Mouse (Mus musculus) left cerebral cortex, adult 2 months (tissue): ENCODE results near the gene Foxn3. TPM values are rescaled to one million over a fixed set of nuclear protein-coding genes. Genes with fewer than 3 reads are reported as not detected.
A peak's percentile ranks its signal among the peaks of the same experiment; 100 is the strongest.

ENCODE experiments used
- DNase-seq, 2 experiments: peaks; one replicate each; pipeline ENCODE4 v3.0.0; 2021 to 2022; ENCODE audit warnings: low spot score in 2 of 2, mixed read lengths in 1 of 2; ENCODE audit errors: extremely low spot score in 1 of 2
- H3K27ac ChIP-seq: fragments of 200-600 bp; 2 replicates; pipeline ENCODE4 v1.8.1; 2022
- H3K4me3 ChIP-seq: fragments of 200-600 bp; 2 replicates; pipeline ENCODE4 v1.8.1; 2022
- CTCF ChIP-seq: fragments of 200-600 bp; IDR thresholded peaks from 2 replicates; pipeline ENCODE4 v1.8.1; 2022; ENCODE audit warnings: antibody characterized with exemption, mild to moderate bottlenecking, moderate library complexity
- intact Hi-C: fragments of 180-260 bp; cut with DNase I; formaldehyde crosslinking; loops from one replicate; pipeline ENCODE4 v1.15.1; 2025
- total RNA-seq, 2 experiments: library from RNA; stranded (reverse); gene quantifications; 2 replicates each; pipeline ENCODE4 v1.2.3; 2021

The Foxn3 gene
- total RNA-seq, 2 experiments from 2014 or later: 52.4 to 57.4 TPM

GRCm38 (mm10) chr12:99587338-99587737 lies 24.0 kb upstream of the Foxn3 start:
- intact Hi-C loops: no loop called here
- no peak overlapping the region for H3K27ac ChIP-seq
- no peak for TF ChIP-seq CTCF
- no peak overlapping the region for H3K4me3 ChIP-seq
- no peak for DNase-seq

DNA sequence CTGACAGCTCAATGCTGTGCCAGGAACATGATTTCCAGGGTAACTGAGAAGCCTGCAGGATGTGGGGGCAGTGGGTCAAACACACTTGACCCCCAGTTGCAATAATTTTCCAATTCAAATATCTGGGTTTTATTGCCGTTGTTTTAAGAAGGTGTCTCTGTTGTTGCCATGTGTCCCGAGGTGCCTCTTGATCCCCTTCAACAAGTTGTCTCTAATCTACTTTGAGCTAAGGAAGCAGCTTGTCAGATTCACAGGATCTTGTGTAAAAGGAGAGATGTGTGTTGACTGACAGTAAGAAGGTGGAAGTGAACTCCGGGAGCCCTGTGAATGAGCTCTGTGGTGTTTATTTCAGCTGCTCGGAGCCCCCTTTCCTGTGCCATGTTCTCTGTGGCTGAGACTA lies 16.6 kb upstream of the Foxn3 start:
- intact Hi-C loops: no loop called here
- TF ChIP-seq CTCF: no peak
- Histone ChIP-seq H3K27ac (no peak overlapping the region), H3K4me3 (no peak overlapping the region)
- no peak for DNase-seq

GRCm38 (mm10) chr12:99576682-99577081 lies 13.3 kb upstream of the Foxn3 start:
- intact Hi-C loops: no loop called here
- H3K27ac ChIP-seq: no peak overlapping the region
- no peak for TF ChIP-seq CTCF
- no peak overlapping the region for H3K4me3 ChIP-seq
- DNase-seq: no peak

- Histone ChIP-seq H3K27ac (no peak overlapping the region), H3K4me3 (no peak overlapping the region)
- TF ChIP-seq CTCF: no peak
- no peak for DNase-seq
- intact Hi-C loops: no loop called here
Measured at GRCm38 (mm10) chr12:99574299-99574698, 10.9 kb upstream of the Foxn3 start.

DNA sequence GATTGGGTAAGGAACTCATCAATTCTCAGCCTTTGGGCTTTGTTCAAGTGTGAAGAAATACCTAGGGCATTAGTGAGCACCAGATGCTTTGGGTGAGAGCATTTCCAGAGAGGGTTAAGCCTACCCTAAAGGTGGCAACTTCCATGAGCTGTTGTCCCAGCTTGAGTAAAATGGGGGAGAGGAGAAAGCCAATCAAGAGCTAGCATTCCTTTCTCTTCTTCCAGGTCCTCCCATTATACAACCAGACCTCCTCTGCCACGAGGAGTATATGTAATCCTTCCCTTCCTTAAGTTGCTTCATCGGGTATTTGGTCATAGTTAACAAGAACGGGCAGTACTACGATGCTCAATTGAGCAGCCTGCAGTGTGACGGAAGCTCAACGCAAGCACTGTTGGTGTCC lies 9.7 kb upstream of the Foxn3 start:
- no peak for TF ChIP-seq CTCF
- DNase-seq: no peak
- no peak overlapping the region for H3K4me3 ChIP-seq
- intact Hi-C loops: no loop called here
- H3K27ac ChIP-seq: no peak overlapping the region

GRCm38 (mm10) chr12:99571999-99572398 lies 8.6 kb upstream of the Foxn3 start:
- no peak for TF ChIP-seq CTCF
- H3K27ac ChIP-seq: no peak overlapping the region
- intact Hi-C loops: no loop called here
- no peak for DNase-seq
- H3K4me3 ChIP-seq: no peak overlapping the region

DNA sequence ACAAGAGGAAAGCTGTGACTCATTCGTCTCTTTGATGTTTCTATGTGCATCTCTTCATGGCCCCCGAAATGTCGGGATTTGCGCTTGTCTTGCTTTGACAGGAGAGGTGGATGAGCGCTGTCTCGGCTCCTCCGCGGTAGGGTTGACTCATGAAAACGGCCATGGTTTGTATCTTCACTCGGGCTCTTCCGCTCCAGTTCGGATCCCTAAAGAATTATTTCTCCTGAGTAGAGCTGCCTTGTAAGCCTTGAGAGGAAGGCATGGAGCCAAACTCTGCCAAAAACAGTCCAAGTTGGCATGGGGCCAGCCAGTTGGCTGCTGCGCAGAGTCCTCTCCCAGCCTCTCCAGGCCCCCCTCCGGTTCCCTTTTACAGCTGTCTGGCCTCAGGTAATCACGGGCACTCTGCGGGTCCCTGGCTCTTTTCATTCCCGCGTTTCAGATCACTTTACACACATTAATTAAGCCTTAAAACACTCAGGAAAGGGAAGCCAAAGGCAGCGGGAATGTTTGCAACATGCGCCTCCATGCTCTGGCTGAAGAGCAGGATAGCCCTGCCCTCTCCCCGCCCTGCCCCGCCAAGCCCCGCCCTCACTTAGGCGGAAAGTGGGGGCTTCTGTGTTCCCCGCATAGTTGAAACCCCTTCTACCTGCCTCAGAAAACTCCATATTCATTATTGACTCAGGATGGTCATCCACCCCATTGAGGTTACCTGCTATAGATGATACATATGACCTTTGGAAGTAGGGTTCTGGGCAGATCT lies 7.0 kb upstream of the Foxn3 start:
- no peak for TF ChIP-seq CTCF
- Histone ChIP-seq H3K27ac (no peak overlapping the region), H3K4me3 (peak overlapping the region; percentile 36)
- intact Hi-C loops: no loop called here
- peak; percentile 70 to 73 for DNase-seq

DNA sequence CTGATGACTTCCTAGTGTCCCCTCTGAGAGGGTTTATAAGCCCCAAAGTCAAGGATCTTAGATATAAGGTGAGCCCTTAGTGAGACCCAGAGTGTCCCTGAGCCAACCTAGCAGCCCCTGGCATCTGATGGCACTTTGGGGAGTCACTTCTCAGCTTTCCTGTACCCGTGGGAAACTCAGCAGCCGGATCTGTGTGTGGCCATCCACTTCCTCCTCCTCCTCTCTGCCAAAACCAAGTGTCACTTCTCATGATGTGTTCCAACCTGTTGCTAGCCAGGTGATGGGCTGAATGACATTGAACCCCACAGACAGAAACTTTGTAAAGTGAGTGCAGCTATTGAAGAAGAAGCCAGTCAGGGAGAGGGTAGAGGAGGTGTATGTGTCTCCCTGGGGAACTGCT lies 2.2 kb upstream of the Foxn3 start:
- TF ChIP-seq CTCF: no peak
- Histone ChIP-seq H3K27ac (no peak overlapping the region), H3K4me3 (no peak overlapping the region)
- intact Hi-C loops: loop anchor here (10.0 kb wide), 1 partner anchor 471 kb away; no protein-coding TSS in a partner anchor
- no peak for DNase-seq

- Histone ChIP-seq H3K27ac (no peak overlapping the region), H3K4me3 (peak overlapping the region; percentile 86)
- no peak for TF ChIP-seq CTCF
- DNase-seq: no peak
- intact Hi-C loops: loop anchor here (5.0 to 10.0 kb wide), 2 partner anchors 318 to 470 kb away; partner anchors contain the start of genes Efcab11 and Tdp1
Measured at GRCm38 (mm10) chr12:99564301-99564910, 1.0 kb upstream of the Foxn3 start.

- no peak for DNase-seq
- Histone ChIP-seq H3K27ac (peak overlapping the region; percentile 83), H3K4me3 (peak overlapping the region; percentile 86)
- no peak for TF ChIP-seq CTCF
- intact Hi-C loops: loop anchor here (1.0 to 10.0 kb wide), 5 partner anchors 64 to 468 kb away; partner anchors contain the start of genes Efcab11 and Tdp1
Measured at GRCm38 (mm10) chr12:99562867-99563189, 554 bp downstream of the Foxn3 start.

- intact Hi-C loops: loop anchor here (1.0 to 10.0 kb wide), 5 partner anchors 65 to 467 kb away; partner anchors contain the start of genes Efcab11 and Tdp1
- DNase-seq: peak; percentile 38 to 54
- TF ChIP-seq CTCF: no peak
Measured at GRCm38 (mm10) chr12:99562073-99562866, 1.1 kb downstream of the Foxn3 start.

GRCm38 (mm10) chr12:99561333-99561766 lies 2.0 kb downstream of the Foxn3 start:
- intact Hi-C loops: loop anchor here (5.0 to 10.0 kb wide), 2 partner anchors 321 to 467 kb away; partner anchors contain the start of genes Efcab11 and Tdp1

More at GRCm38 (mm10) chr12:99562073-99562866, 1.1 kb downstream of the Foxn3 start:
- peak overlapping the region; percentile 86 for H3K4me3 ChIP-seq
- peak overlapping the region; percentile 83 for H3K27ac ChIP-seq

More at GRCm38 (mm10) chr12:99561333-99561766, 2.0 kb downstream of the Foxn3 start:
- DNase-seq: no peak
- Histone ChIP-seq H3K4me3 (peak overlapping the region; percentile 86), H3K27ac (no peak overlapping the region; the same call in 1 of the 2 replicates)
- TF ChIP-seq CTCF: no peak
